Mouse (Mus musculus) liver (tissue): ENCODE measurements around the gene 2210408I21Rik.

Experiments used
- DNase-seq: peaks from one replicate; pipeline ENCODE4 v3.0.0-alpha.2; 2020; ENCODE audit warnings: mixed read lengths

Gene 2210408I21Rik

GRCm38 (mm10) chr13:77514046-77514445, 378.7 kb downstream of the 2210408I21Rik start:
- DNase-seq = no peak

GRCm38 (mm10) chr13:77528960-77529699, 393.8 kb downstream of the 2210408I21Rik start:
- no peak for DNase-seq

DNA sequence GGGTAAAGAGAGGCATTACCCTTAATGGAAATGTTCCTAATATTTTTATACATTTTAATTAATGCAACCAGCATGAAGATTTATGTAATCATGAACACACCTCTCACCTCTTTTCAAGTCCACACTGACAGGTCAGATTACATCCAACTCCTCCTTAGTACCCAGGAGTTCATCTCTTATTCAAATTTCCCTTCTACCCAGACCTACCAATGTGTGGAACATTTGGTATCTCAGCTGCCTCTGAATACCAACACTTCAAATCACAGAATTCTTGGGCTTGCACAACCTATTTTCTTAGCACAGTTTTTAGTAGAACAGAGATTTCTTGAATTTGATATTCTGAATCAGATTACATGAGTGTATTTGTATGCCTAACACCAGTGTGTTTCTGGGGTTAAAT, 394.4 kb downstream of the 2210408I21Rik start:
- DNase-seq = no peak

DNA sequence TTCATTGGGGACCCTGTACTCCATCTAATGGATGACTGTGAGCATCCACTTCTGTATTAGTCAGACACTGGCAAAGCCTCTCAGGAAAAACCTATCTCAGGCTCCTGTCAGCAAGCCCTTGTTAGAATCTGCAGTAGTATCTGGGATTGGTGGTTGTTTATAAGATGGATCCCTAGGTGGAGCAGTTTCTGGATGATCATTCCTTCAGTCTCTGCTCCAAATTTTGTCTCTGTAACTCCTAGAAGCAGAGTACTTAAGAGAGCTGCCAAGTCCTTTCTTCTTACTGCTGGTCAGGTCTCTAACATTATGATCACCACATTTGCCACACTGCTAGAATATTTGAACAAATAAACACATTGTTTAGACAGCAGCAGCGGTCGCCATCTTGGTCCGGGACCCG, 402.1 kb downstream of the 2210408I21Rik start:
- DNase-seq = no peak

DNA sequence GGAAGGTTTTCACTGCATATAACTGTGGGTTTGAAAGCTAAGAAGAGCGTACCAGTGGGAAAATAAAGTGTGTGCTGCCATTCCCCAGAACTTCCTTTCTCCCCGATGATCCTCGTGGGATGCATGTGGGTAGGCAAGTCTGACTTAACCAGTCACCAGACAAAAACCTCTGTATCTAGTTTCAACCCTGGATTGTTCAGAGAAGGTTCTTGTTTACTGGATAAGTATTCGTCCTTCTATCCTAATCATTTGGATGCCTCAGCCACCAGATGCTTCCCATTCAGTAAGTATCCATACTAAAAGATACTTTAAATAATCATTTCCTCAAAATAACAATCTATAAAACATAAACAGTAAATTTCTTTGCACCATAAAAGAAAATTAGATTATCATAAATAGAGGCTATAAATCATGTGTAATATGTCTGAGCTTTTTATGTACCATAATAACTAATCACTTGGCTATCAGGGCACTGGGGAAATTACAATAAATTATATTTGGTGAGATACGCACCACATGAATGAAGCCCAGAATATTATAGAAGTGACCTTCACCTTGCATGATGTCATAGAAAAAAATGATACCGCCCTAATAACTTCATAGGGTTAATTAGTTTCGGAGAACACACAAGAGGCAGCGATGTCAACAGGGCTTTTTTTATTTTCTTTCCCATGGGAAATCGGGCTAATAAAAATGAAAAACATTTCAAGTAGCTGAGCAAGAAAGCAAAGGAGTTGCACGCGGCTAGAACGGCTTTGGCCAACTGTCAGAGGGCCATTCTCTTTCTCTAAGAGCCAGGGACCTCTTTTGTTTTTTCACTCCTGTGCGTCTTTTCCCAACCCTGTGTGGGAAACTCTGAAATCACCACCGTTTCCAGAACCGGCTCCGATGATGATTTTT, 412.4 kb downstream of the 2210408I21Rik start:
- no peak for DNase-seq

GRCm38 (mm10) chr13:77548386-77548695, 413.0 kb downstream of the 2210408I21Rik start:
- DNase-seq = no peak

- DNase-seq = no peak
These were observed 413.4 kb downstream of the 2210408I21Rik start for GRCm38 (mm10) chr13:77548750-77549149.

DNA sequence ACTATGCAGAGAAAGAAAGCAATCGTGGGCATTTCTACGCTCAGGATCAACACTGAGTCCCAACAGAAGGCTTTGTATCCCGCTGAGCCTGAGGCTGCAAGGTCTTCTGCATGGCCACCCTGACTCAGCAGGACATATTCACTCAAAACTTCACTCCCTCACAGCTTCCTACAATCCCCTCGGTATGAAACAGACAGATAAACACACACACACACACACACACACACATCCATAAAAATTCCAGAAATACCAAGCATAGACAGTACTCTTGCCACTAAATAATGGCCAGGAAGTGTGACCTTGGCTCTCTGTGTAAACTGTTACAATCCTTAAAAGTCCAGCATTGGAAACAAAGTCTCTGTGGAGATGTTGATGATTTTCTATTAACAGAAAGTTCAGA, 458.7 kb downstream of the 2210408I21Rik start:
- no peak for DNase-seq

DNA sequence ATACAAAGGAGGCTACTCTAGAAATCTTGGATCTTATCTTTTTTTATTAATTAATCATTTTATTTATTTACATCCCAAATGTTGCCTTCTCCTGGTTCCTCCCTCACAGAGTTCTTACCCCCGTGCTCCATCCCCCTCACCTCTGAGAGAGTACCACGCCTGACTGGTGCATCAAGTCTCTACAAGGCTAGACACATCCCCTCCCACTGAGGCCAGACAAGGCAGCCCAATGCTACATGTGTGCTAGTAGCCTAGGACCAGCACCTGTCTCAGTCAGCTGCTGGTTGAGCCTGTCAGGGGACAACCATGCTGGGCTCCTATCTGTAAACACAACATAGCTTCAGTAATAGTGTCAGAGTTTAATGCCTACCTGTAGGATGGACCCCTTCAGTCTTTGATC, 480.0 kb downstream of the 2210408I21Rik start:
- no peak for DNase-seq
